Mouse (Mus musculus) stomach, postnatal 0 days (tissue): ENCODE measurements around the gene Yy1.

ENCODE experiments used
- CTCF ChIP-seq: IDR thresholded peaks from 2 replicates; pipeline ENCODE4 v1.5.1; 2016; ENCODE audit warnings: antibody characterized with exemption, low read depth, mild to moderate bottlenecking, moderate library complexity
- EP300 ChIP-seq: optimal IDR thresholded peaks from 2 replicates; pipeline ENCODE3; 2016; ENCODE audit warnings: antibody characterized with exemption

DNA sequence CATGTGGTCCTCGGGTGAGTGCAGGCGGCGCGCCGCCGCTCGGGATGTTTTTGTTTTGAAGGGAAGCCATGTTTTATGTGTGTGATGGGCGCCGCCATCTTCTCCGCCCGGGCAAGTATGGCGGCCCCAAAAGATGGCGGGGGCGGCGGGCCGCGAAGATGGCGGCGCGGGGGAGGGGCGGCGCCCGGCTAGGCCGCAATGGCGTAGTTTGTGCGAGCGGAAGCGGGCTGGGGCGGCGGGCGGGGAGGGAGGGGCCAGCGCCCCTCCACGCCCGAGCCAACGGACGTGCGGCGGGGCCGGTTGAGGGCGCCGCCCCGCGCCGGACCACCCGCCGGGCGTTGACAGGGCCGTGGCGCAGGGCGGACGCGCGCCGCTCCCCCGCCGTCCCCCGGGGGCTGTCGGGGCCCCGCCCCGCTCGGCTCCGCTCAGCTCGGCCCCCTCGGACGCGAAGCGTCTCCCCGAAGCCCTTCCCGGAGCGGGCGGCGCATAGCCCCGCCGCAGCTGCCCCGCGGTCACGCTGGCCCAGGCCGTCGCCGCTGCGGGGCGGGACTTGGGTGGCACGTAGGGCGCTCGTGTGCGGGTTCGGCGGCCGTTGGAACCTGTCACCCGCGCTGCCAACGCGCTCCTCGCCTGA, 1.4 kb downstream of the Yy1 start:
- no peak for TF ChIP-seq CTCF
- no peak for TF ChIP-seq EP300
